Mouse (Mus musculus) brain, adult 2 months (tissue): ENCODE data around the gene Fbxl20.
A peak's percentile ranks its signal among the peaks of the same experiment; 100 is the strongest.

Experiments used
- DNase-seq: peaks from one replicate; pipeline ENCODE4 v3.0.0; 2011; ENCODE audit warnings: low read depth, low spot score

The Fbxl20 gene

GRCm38 (mm10) chr11:98090583-98090982, 59.6 kb downstream of the Fbxl20 start:
- DNase-seq: peak; percentile 22

DNA sequence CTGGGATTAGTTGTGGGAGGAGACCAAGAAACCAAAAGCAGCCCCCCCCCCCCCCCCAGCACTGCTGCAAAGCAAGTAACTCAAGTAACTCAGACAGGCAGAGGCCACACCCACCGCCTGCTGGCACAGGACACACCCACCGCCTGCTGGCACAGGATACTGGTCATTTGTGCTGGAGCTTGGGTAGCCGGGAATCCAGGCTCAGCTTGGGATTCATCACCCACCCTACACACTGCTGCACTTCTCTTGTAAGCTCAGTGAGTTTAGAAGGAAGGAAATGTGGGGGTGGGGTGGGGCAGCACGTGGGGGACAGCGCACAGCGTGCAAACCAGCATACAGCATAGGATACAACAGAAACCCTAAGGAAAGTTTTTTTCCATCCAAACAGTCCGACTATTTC, 62.0 kb downstream of the Fbxl20 start:
- DNase-seq: peak; percentile 46

- no peak for DNase-seq
Observed at GRCm38 (mm10) chr11:98086574-98086973, 63.6 kb downstream of the Fbxl20 start.

DNA sequence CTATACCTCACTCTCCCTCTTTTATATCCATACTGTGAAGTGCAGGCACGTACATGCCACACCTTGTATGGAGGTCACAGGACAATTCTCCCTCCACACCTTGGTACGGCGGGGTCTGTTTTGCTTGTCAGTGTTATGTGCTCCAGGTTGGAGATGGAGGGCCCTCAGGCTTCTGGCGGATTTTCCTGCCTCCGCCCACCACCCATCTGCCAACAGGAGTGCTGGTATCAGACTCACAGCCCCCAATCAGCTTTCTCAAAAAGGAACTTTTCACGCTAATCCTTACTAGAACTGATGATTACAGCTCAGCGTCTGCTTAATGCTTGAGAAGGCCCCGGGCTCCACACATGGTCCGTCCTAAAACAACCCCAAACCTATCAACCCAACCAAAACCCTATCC, 64.1 kb downstream of the Fbxl20 start:
- peak; percentile 62 for DNase-seq

GRCm38 (mm10) chr11:98082745-98083144, 67.5 kb downstream of the Fbxl20 start:
- DNase-seq: no peak

DNA sequence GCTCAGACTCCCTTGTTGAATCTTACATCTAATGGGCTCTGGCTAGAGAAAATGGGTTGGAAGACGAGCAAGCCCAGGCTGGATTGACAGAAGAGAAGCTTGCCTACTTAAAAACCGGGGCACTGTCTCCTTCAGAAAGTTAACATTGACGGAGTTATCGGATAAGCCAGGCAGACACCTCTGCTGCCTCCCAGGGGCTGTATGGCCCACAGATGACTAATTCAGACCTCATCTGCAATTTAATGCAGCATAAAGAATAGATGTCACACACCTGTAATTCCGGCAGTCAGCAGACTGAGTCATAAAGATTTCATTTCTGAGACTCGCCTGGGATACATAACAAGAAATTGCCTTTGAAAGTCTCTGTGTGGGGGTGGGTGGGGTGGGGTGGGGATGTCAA, 69.8 kb downstream of the Fbxl20 start:
- DNase-seq: peak; percentile 50

DNA sequence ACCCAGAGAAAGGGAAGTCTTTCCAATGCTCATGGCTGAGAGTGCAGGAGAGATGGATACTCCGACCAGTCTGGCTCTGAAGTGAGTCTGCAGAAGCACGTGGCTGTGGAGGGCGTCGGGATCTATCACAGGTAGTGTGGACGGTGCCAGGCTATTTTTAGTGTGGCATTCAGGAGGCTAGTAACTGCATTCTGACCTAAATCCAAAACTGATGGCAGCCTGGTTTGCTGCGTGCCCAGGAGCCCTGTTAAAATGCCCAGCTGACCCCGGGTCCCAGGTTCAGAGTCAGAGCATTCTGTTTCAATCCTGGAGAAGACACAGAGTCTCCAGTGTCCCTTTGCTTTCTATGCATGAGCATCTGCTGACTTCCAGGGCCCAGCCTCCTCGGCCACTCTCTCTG, 73.1 kb downstream of the Fbxl20 start:
- peak; percentile 48 for DNase-seq

DNA sequence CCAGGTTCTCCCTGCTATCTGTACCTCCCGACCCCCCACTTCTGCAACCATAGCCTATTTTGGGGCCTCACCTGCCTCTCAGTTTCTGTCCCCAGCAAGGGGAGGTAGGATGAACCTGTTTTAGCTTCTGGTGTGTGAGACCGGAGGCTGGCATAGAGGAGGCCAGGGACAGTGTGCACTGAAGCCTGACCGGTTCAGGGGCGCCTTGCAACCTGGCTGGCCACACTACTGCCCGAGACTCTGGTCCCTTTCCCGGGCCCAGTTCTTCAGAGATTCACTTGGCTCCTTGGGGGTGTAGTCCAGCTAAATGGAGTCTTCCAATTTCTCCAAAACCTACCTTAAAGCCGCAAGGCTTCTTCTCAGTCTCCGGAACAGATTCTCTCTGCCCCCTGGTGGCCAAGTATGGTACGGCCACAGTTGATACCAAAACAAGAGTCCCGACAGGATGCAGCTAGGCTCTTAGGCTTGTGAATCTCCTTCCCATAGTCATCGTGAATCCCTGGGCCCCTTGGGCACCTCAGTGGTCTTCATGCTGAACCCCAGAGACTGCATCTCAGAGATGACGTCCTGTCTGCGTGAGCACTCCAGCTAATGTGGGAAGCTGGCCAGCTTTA, 74.9 kb downstream of the Fbxl20 start:
- DNase-seq: peak; percentile 94

- DNase-seq: no peak
Observed at GRCm38 (mm10) chr11:98073442-98073841, 76.8 kb downstream of the Fbxl20 start.

DNA sequence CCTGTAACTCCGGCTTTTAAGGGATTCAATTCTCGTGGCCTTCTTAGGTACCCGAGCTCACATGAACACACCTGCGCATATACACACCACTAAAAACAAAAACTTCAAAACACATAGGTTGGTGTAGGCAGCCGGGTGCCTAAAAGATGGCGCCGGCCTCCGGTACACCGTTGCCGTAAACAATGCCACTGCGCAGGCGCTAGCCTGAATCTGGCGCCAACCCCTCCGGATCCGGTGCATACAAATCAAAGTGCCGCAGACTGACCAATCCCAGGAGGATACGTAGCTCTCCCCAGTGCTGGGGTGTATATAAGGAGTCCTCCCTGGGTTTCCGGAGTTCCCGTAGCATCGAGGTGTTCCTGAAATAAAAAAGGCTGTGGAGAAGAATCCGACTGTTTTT, 82.9 kb downstream of the Fbxl20 start:
- no peak for DNase-seq

DNA sequence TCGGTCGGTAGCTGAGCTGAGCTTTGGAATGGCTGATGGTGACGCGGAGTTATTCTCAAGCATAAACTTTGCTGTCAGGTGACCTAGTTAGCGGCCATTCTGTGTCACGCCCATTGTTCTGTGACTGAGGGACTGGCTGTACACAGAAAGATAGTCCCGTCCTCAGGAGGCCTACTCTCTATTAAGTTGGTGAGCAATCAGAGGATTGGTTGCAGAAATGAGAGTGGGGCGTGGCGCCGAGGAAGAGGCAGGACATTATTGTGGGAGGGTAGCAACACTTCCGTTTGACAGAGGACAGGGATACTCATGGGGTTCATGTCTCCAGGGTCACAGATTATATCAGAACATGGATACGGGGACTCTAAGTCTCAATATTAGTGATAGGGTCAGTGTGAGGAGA, 84.0 kb downstream of the Fbxl20 start:
- DNase-seq: no peak

- DNase-seq: peak; percentile 58
Observed at GRCm38 (mm10) chr11:98061904-98062562, 88.2 kb downstream of the Fbxl20 start.

- no peak for DNase-seq
Observed at GRCm38 (mm10) chr11:98061441-98061840, 88.8 kb downstream of the Fbxl20 start.

- peak; percentile 73 for DNase-seq
Observed at GRCm38 (mm10) chr11:98060104-98060692, 90.0 kb downstream of the Fbxl20 start.

GRCm38 (mm10) chr11:98059662-98060061, 90.5 kb downstream of the Fbxl20 start:
- DNase-seq: peak; percentile 71

- DNase-seq: peak; percentile 88
Observed at GRCm38 (mm10) chr11:98057998-98058397, 92.2 kb downstream of the Fbxl20 start.

GRCm38 (mm10) chr11:98057466-98057865, 92.7 kb downstream of the Fbxl20 start:
- DNase-seq: peak; percentile 83

DNA sequence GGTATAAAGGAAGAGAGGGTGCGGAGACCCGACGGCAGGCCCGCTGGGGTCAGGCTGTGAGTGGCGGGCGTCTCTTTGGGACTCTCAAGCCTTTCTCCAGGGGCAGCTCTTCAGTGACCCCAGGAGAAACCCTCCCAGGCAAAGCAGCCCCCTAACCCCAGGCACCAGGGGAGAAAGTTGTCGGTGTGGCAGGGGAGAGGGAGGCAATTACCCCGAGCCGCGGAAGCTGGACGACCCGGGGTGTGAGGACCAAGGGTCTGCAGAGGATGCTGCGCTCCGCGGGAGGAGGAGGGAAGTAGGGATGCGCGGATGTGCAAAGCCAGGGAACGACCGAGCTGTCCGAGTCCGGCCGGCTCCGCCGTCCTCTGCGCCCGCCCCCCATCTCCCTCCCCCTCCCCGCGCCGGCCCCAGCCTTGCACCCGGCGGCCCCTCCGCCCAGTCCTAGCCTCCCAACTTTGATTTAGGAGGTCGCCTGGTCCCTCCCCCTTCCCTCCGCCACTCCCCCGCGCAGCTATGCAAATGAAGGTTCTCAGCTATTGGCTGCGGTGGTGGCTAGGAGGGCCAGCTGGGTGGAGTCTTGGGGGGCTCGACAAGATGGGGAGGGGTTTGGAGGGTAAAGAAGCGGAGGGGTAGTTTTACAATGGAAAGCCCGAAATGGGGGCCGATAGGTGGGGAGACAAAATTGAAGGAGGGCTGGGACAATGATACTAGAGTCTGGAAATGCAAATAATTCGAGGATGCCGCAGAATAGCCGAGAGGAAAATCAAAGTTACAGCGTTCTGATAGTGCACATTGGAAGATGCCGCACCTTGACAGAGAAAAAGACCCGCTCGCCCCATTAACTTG, 97.0 kb downstream of the Fbxl20 start, which contains the start of gene Stac2:
Stac2 (minus strand) TSS at position 474 of the 846 bp plus-strand sequence.
- DNase-seq: peak; percentile 94

DNA sequence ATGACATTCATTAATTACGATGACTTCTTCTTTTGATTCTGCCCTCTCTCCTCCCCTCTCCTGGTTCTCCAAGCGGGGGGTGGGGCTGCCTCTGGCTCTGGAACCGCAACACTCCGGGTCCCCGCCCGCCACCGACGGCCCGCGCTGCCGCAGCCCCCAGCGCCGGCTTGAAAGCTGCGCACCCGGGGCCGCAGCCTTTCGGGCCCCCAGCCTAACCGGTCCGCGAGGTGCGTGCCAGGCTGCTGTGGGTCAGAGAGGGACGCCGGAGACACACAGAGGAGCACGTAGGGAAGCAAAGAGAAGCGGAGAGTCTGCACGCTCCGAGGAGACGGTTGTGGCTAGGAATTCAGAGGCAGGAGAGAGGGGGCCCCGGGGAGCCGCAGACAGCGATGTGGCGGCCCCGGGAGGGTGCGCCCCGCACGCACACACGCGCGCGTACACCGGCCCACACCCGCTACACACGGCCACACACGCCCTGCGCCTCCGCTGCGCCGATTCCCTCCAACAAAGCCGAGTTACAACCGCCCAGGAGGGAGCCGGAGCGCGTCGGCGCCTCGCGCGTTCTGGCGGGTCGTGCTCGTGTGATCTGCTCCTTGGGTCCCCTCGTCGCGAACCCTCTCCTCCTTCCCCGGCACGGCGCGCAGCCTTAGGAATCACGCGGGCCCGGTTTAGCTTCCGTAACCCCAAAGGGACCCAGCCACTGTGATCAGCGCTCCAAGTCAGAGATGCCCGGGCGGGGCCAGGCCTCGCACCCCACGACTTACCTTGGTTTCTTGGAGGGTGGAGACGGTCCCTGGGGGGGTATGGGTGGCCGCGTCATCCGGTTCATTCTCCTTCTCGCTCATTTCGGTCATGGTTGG, 97.8 kb downstream of the Fbxl20 start:
- peak; percentile 73 for DNase-seq

- DNase-seq: peak; percentile 53
Observed at GRCm38 (mm10) chr11:98051611-98052128, 98.5 kb downstream of the Fbxl20 start.

DNA sequence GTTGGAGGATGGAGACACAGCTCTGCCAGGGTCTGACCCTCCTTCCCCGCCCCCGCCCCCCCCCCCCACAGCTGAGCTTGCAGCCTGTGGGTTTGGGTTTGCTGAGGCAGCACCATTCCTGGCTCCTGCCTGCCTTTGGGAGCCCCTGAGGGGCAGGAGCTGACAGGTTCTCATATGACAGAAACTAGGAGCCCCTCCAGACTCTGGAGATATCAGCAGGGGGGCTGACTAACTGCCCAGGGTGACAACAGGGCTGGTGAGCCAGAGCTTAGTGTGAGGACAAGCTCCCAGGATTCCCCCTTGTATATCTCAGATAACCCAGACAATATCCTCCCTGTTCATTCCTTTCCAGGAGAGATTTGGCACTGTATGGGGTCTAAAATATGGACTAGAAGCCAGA, 99.3 kb downstream of the Fbxl20 start:
- DNase-seq: no peak
